Mouse (Mus musculus) CD8-positive naive resting alpha-beta T cell, adult 57 days (primary cell): Measurements from ENCODE around the gene Rtl1. TPM values are rescaled to one million over a fixed set of nuclear protein-coding genes. Genes with fewer than 3 reads are reported as not detected.

Experiments
- total RNA-seq: library from RNA; stranded (reverse); gene quantifications from one replicate; pipeline ENCODE4 v1.2.4, GENCODE M21; 2023

Rtl1 gene
- total RNA-seq, result not detected

DNA sequence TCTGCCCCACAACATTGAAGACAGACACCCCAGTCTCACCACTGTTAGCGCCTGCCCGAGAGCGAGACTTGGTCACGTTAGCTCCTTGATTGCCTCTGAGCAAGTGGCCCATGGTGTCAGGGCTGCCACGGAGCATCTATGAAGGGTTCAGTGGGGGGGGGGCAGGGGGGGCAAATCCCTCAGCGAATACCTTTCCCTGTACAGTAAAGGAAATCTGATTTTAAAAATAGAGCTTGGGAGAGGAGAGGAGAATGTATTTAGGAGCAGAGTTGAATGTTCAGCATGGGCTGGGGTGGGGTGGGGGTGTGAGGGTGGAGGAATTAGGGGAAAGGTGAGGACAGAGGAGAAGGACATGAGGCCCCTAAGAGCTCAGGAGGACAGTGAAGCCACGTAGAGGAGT, at the start of gene Rtl1:
Gene Rtl1, minus strand, starts transcription at position 101 of the 400 bp plus-strand sequence.

Other genes with a start within 250 kb of the Rtl1 start
- gene Dlk1, start 147.5 kb downstream of the Rtl1 start, total RNA-seq, result 0.31 TPM